Mouse (Mus musculus) limb, embryonic 14.5 days (tissue): ENCODE data around the gene Cuedc1. TPM values are rescaled to one million over a fixed set of nuclear protein-coding genes. Genes with fewer than 3 reads are reported as not detected.
A peak's percentile ranks its signal among the peaks of the same experiment; 100 is the strongest.

ENCODE experiments used
- ATAC-seq: fragments of 200-750 bp; cut with Nextera tagmentation; 2 replicates; pipeline ENCODE4 v1.8.0; 2017; ENCODE audit warnings: low read depth, moderate number of reproducible peaks, moderate TSS enrichment; ENCODE audit not compliant: low FRiP score
- DNase-seq: peaks from one replicate; pipeline ENCODE4 v3.0.0-alpha.2; 2015; ENCODE audit warnings: low spot score
- H3K27ac ChIP-seq: fragments of 300-500 bp; sonication (generic); replicated peaks from 2 replicates; pipeline ENCODE4 v1.5.1; 2014; ENCODE audit warnings: low read depth, mild to moderate bottlenecking, low read length, moderate library complexity, mixed read lengths
- H3K27me3 ChIP-seq: fragments of 300-500 bp; sonication (generic); 2 replicates; pipeline ENCODE4 v1.6.1; 2014; ENCODE audit warnings: low read length, mixed read lengths; ENCODE audit not compliant: control insufficient read depth, insufficient read depth
- H3K36me3 ChIP-seq: fragments of 300-500 bp; sonication (generic); 2 replicates; pipeline ENCODE4 v1.6.1; 2014; ENCODE audit warnings: mild to moderate bottlenecking, low read length, moderate library complexity, mixed read lengths; ENCODE audit not compliant: control insufficient read depth, insufficient read depth
- H3K4me1 ChIP-seq: fragments of 300-500 bp; sonication (generic); 2 replicates; pipeline ENCODE4 v1.6.1; 2014; ENCODE audit warnings: antibody characterized with exemption, low read length, mixed read lengths; ENCODE audit not compliant: control insufficient read depth, insufficient read depth
- H3K4me2 ChIP-seq: fragments of 300-500 bp; sonication (generic); replicated peaks from 2 replicates; pipeline ENCODE4 v1.6.1; 2014; ENCODE audit warnings: low read depth, mild to moderate bottlenecking, low read length, moderate library complexity; ENCODE audit not compliant: severe bottlenecking
- H3K4me3 ChIP-seq: fragments of 300-500 bp; sonication (generic); replicated peaks from 2 replicates; pipeline ENCODE4 v1.5.1; 2014; ENCODE audit warnings: low read length
- H3K9ac ChIP-seq: fragments of 300-500 bp; sonication (generic); 2 replicates; pipeline ENCODE4 v1.6.1; 2014; ENCODE audit warnings: mild to moderate bottlenecking, low read depth, low read length, moderate library complexity; ENCODE audit not compliant: severe bottlenecking
- H3K9me3 ChIP-seq: fragments of 300-500 bp; sonication (generic); 2 replicates; pipeline ENCODE4 v1.6.1; 2016; ENCODE audit warnings: low read length; ENCODE audit not compliant: control insufficient read depth
- POLR2A ChIP-seq: fragments of 200-500 bp; IDR thresholded peaks from 2 replicates; pipeline ENCODE4 v1.8.0; 2012; ENCODE audit warnings: inconsistent platforms, mild to moderate bottlenecking, moderate library complexity, borderline replicate concordance; ENCODE audit not compliant: insufficient read depth, insufficient read length; ENCODE audit errors: extremely low read depth
- WGBS: fragments of 180-500 bp; shearing (Covaris S2); extraction: QIAGEN DNeasy Blood & Tissue Kit; methylation state at CpG from one replicate; pipeline ENCODE4 v1.1.7; 2014; 5-methylcytosine and 5-hydroxymethylcytosine counted together
- polyA plus RNA-seq, 2 experiments: library from polyadenylated mRNA; depleted of rRNA in 1 of 2; stranded (reverse) in 1 of 2; unstranded in 1 of 2; fragments of >200 nt; fragmentation: Nextera tagmentation in 1 of 2; extraction: Ambion mirVana in 1 of 2; gene quantifications; 2 replicates each; pipeline versions ENCODE4 v1.2.1 to v1.2.3; 2012 to 2014

The Cuedc1 gene
- polyA plus RNA-seq, 2 experiments, result 20.9 to 40.6 TPM

DNA sequence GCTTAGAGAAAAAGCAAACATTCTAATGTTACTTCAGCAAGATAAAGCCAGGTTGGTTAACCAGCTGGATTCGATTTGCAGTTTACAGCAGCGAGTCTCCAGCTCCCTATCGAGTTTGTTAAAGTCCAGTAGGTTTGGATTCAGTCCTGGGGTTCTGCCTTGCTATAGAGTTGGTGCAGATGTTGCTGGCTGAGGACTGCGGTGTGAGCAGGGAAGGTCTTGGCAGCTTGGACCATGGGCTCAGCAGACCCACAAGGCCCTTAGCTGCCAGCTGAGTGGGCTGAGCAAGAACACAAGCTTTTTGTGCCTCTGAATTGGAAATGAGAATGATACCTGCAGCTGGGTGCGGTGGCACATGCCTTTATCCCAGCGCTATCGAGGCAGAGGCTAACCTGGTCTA, 37.4 kb downstream of the Cuedc1 start:
- no peak for ATAC-seq

DNA sequence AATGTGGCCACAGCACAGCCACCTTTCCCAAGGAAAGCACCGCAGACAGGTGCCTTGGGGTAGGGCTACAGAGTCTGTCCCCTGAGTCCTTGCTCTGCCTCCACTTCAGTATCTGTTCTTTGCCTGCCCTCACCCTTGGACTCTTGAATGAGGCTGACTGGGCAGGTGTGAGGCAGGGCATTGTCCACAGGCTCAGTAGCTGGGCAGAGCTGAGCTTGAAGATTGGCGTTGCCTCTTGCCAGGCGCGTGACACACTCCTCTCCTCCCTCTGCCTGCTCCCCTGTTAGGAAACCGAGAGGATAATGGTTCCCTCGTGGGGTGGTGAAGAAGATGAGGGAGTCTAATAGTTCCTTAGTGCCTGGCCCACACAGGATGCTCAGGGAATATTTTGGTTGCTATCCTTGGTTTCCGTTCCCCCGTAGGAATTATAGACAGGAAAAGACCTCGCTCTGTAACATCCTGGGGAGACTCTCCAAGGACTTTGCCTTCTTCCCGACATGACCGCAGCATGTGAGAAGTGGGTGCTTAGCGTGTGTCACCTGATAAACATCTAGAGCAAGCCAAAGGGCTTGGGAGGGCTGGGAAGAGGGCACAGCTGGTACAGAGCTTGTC, 40.1 kb downstream of the Cuedc1 start:
- no peak overlapping the region for H3K27ac ChIP-seq
- peaks cover 24% of the 10 kb centered on the region for H3K4me1 ChIP-seq

More for the DNA sequence above, 37.4 kb downstream of the Cuedc1 start:
- Histone ChIP-seq H3K4me3 (no peak overlapping the region), H3K9ac (no peak overlapping the region), H3K4me1 (peaks cover 29% of the 10 kb centered on the region), H3K9me3 (no peaks in the 10 kb centered on the region), H3K36me3 (peaks cover 6% of the 10 kb centered on the region; the same call in 1 of the 2 replicates), H3K4me2 (no peak overlapping the region), H3K27me3 (no peaks in the 10 kb centered on the region), H3K27ac (0 out of 2 replicates have a peak overlapping the region, but pooled peaks have one; percentile 50)
- DNase-seq, result peak; percentile 53
- WGBS, result 42% methylated on average over 7 of the region's 7 CpGs
- TF ChIP-seq POLR2A, result no peak

DNA sequence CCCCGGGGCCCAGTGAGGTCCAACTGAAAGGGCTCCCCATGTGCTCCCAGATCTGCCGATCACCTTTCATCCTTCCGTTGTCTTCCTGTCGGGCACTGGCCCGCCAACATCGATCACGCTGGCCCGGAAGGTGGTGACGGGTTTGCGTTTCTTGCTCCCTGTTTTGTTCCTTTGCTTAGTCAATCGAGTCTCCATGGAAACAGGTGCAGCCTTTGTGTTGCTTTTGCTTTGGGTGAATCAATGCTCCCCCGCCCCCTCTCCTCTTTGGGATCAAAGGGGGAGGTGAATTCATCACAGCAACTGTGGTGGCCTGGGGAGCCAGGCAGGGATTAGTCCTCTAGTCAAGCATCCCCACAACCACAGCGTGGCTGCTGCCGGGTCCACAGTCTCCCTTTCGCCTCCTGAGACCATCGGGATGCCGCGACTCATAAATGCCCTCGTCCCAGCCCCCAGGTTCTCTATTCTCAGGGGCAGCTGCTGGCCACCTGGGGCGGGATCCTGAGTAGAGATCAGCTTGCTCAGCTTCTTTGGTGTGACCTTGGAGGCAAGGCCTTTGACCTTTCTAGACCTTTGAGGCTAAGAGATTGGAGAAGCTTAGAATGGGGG, 41.5 kb downstream of the Cuedc1 start:
- no peak for ATAC-seq
- Histone ChIP-seq H3K36me3 (no peaks in the 10 kb centered on the region), H3K4me1 (peaks cover 24% of the 10 kb centered on the region), H3K9me3 (no peaks in the 10 kb centered on the region; the same call in 1 of the 2 replicates), H3K27me3 (no peaks in the 10 kb centered on the region), H3K27ac (no peak overlapping the region), H3K9ac (peak overlapping the region; percentile 4; the same call in 1 of the 2 replicates), H3K4me2 (0 out of 2 replicates have a peak overlapping the region, but pooled peaks have one; percentile 11), H3K4me3 (no peak overlapping the region)
- WGBS, result 7% methylated on average over 20 of the region's 20 CpGs
- TF ChIP-seq POLR2A, result no peak
- no peak for DNase-seq

More for the DNA sequence above, 40.1 kb downstream of the Cuedc1 start:
- H3K9ac ChIP-seq, result no peak overlapping the region
- H3K27me3 ChIP-seq, result no peaks in the 10 kb centered on the region
- DNase-seq (no peak), ATAC-seq (no peak)
- no peak overlapping the region for H3K4me2 ChIP-seq
- H3K4me3 ChIP-seq, result no peak overlapping the region
- no peak for TF ChIP-seq POLR2A
- H3K36me3 ChIP-seq, result peaks cover 6% of the 10 kb centered on the region; the same call in 1 of the 2 replicates
- WGBS, result 82% methylated on average over 11 of the region's 12 CpGs
- H3K9me3 ChIP-seq, result no peaks in the 10 kb centered on the region

DNA sequence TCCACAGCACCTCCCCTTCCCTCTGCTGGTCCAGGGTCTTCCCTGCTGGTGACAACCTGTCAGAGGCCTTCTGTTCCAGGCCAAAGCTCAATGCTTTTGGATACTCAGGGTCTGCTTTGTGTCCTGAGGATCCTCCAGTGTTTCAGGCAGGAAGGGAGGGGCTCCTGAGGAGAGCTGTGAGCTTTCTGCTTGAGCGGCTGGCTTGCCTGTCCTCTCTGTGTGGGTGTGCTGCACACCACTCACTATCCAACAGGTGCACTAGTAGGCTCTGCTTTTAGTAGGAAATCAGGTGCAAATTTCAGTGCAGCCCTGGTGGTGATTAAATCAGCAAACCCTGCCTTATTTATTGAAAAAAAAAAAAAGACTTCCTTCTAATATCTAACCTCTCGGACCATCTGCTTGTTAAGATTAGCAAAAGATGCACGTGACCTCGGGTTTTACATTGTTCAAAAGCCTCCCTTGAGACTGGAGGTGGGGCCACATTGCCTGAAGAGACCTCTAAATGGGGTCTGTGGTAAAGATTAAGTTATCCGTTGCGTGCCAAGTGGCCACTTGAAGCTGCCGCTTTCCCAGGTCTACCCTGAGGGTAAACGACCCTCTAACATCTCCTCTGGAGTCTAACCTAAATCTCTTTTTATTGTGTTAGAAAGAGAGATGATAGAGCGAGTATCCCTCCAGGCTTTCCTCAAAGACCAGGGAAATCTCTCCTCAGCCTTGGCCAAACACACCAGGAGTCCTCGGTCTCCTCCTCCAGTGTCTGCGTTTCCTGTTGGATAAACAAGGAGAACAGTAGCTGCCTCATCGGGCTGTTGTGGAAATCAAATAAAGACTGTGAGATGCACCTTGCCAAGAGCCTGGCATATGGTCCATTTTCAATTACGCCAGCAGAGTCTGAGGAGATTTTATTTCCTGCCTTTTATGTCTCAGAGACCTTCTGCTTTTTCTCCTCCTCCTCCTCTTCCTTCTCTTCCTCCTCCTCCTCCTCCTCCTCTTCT, 42.5 kb downstream of the Cuedc1 start:
- Histone ChIP-seq H3K9ac (no peak overlapping the region), H3K4me1 (peaks cover 24% of the 10 kb centered on the region), H3K4me3 (no peak overlapping the region), H3K27ac (no peak overlapping the region), H3K4me2 (no peak overlapping the region), H3K9me3 (no peaks in the 10 kb centered on the region; the same call in 1 of the 2 replicates), H3K36me3 (no peaks in the 10 kb centered on the region), H3K27me3 (no peaks in the 10 kb centered on the region)
- ATAC-seq, result peak; percentile 34; the same call in 1 of the 2 replicates
- WGBS, result 33% methylated on average over 13 of the region's 13 CpGs
- no peak for TF ChIP-seq POLR2A
- no peak for DNase-seq

DNA sequence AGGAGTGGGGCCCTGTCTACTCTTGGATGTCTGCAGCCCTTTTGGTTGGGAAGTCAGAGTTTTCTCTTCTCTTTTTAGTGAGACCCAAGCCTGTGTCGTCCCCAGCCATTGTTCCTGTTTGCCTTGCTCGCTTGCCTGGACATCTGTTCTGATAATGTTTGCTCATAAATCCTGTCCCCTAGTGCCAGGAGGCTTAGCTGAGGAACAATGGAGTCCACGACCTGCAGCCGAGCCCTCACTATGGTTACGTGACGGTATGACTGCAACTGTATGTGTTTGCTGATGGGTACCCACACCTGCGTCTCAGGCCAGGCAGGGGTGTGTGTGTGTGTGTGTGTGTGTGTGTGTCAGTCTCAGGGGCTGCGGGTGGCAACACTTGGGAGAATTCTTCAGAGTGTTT, 44.5 kb downstream of the Cuedc1 start:
- Histone ChIP-seq H3K4me2 (no peak overlapping the region), H3K27me3 (no peaks in the 10 kb centered on the region), H3K9ac (no peak overlapping the region), H3K9me3 (no peaks in the 10 kb centered on the region; the same call in 1 of the 2 replicates), H3K4me1 (peaks cover 37% of the 10 kb centered on the region), H3K4me3 (no peak overlapping the region), H3K27ac (no peak overlapping the region), H3K36me3 (no peaks in the 10 kb centered on the region)
- 36% methylated on average over 8 of the region's 8 CpGs for WGBS
- DNase-seq, result peak; percentile 36
- no peak for TF ChIP-seq POLR2A
- ATAC-seq, result no peak
